Comparison of ENCODE assay signal across 16 mouse cellular contexts in the genomic region with DNA sequence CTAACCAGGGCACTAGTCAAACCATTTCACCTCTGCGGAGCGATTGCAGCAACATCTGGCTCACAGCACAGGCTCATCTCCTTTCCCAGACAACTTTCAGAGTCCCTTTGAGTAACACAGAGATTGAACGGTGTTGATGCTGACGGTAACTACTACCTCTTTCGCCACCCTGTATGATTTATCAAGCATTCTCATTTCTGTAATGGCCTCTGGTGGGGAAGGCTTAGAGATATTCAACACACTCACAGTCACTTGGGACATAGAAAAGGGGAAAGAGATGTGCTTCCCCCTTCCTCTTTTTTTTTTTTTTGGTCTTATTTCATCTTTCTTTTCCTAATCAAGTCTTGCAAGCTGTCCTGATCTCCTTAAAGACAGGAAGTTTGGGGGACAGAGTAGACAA. TPM values are rescaled to one million over a fixed set of nuclear protein-coding genes. Genes with fewer than 3 reads are reported as not detected.
"Had no signal": no experiment of that assay in that cellular context is flagged by ENCODE, and none has a peak within 500 bp of the region (broad histone marks: within the 10 kb centered on the region; RNA-seq: fewer than 3 reads in every experiment).

No protein-coding gene starts in this region.

- H3K27me3 ChIP-seq: limb, embryonic 15.5 days; liver, embryonic 15.5 days; lung, embryonic 15.5 days had no signal

- H3K36me3 ChIP-seq: limb, embryonic 12.5 days; limb, embryonic 15.5 days; liver, embryonic 12.5 days; liver, embryonic 15.5 days; lung, embryonic 15.5 days; midbrain, embryonic 10.5 days; midbrain, embryonic 13.5 days had no signal

- H3K9me3 ChIP-seq: limb, embryonic 12.5 days; limb, embryonic 15.5 days; liver, embryonic 12.5 days; liver, embryonic 15.5 days; lung, embryonic 15.5 days; midbrain, embryonic 10.5 days; midbrain, embryonic 13.5 days had no signal

- H3K4me1 ChIP-seq: limb, embryonic 15.5 days; liver, embryonic 12.5 days had no signal

- H3K27ac ChIP-seq: kidney, postnatal 0 days; layer of hippocampus, adult 2 months; left cerebral cortex, adult 2 months; limb, embryonic 12.5 days; limb, embryonic 15.5 days; liver, embryonic 12.5 days; liver, embryonic 15.5 days; lung, embryonic 15.5 days; midbrain, embryonic 10.5 days; midbrain, embryonic 13.5 days had no signal

- DNase-seq: layer of hippocampus, postnatal 36 days; lung, adult 18-20 months; thymus, adult 18-20 months; thymus, postnatal 36 days had no signal

- H3K9ac ChIP-seq: limb, embryonic 12.5 days; limb, embryonic 15.5 days; liver, embryonic 12.5 days; liver, embryonic 15.5 days; lung, embryonic 15.5 days; midbrain, embryonic 13.5 days had no signal

- H3K4me2 ChIP-seq: limb, embryonic 12.5 days; limb, embryonic 15.5 days; liver, embryonic 12.5 days; liver, embryonic 15.5 days; lung, embryonic 15.5 days; midbrain, embryonic 13.5 days had no signal

- H3K4me3 ChIP-seq: layer of hippocampus, adult 2 months; left cerebral cortex, adult 2 months; limb, embryonic 12.5 days; limb, embryonic 15.5 days; liver, embryonic 12.5 days; liver, embryonic 15.5 days; lung, embryonic 15.5 days; midbrain, embryonic 10.5 days; midbrain, embryonic 13.5 days had no signal

- ATAC-seq: intestine, postnatal 0 days; liver, embryonic 12.5 days; midbrain, embryonic 13.5 days; midbrain, embryonic 16.5 days had no signal

RNA-seq across cellular contexts. Expression of gene Zc3h12a, which starts 48.5 kb away (rescaled TPM):
- polyA plus RNA-seq: midbrain, embryonic 16.5 days had no signal
